Mouse (Mus musculus) embryonic facial prominence, embryonic 14.5 days (tissue): ENCODE measurements around the gene Magea10. TPM values are rescaled to one million over a fixed set of nuclear protein-coding genes. Genes with fewer than 3 reads are reported as not detected.

ENCODE experiments used
- ATAC-seq: fragments of 200-750 bp; cut with Nextera tagmentation; 2 replicates; pipeline ENCODE4 v1.8.0; 2017; ENCODE audit warnings: low read depth, moderate number of reproducible peaks, moderate TSS enrichment
- DNase-seq: peaks from one replicate; pipeline ENCODE4 v3.0.0-alpha.2; 2015; ENCODE audit warnings: low spot score
- H3K27ac ChIP-seq: fragments of 300-500 bp; sonication (generic); replicated peaks from 2 replicates; pipeline ENCODE4 v1.5.1; 2014; ENCODE audit warnings: low read depth, mild to moderate bottlenecking, low read length, moderate library complexity
- H3K27me3 ChIP-seq: fragments of 300-500 bp; sonication (generic); replicated peaks from 2 replicates; pipeline ENCODE4 v1.6.1; 2014; ENCODE audit warnings: low read length; ENCODE audit not compliant: control insufficient read depth, insufficient read depth
- H3K36me3 ChIP-seq: fragments of 300-500 bp; sonication (generic); 2 replicates; pipeline ENCODE4 v1.6.1; 2014; ENCODE audit warnings: low read length, mixed read lengths; ENCODE audit not compliant: control insufficient read depth, insufficient read depth
- H3K4me1 ChIP-seq: fragments of 300-500 bp; sonication (generic); 2 replicates; pipeline ENCODE4 v1.6.1; 2014; ENCODE audit warnings: antibody characterized with exemption, low read length; ENCODE audit not compliant: control insufficient read depth, insufficient read depth
- H3K4me2 ChIP-seq: fragments of 300-500 bp; sonication (generic); 2 replicates; pipeline ENCODE4 v1.6.1; 2014; ENCODE audit warnings: low read depth, mild to moderate bottlenecking, low read length, moderate library complexity, mixed read lengths
- H3K4me3 ChIP-seq: fragments of 300-500 bp; sonication (generic); 2 replicates; pipeline ENCODE4 v1.5.1; 2014; ENCODE audit warnings: low read depth, mild to moderate bottlenecking, low read length
- H3K9ac ChIP-seq: fragments of 300-500 bp; sonication (generic); 2 replicates; pipeline ENCODE4 v1.6.1; 2014; ENCODE audit warnings: low read depth, mild to moderate bottlenecking, low read length, moderate library complexity, mixed read lengths
- H3K9me3 ChIP-seq: fragments of 300-500 bp; sonication (generic); 2 replicates; pipeline ENCODE4 v1.6.1; 2016; ENCODE audit warnings: low read length; ENCODE audit not compliant: control insufficient read depth
- WGBS: fragments of 180-500 bp; shearing (Covaris S2); extraction: QIAGEN DNeasy Blood & Tissue Kit; methylation state at CpG from one replicate; pipeline ENCODE4 v1.1.7; 2014; 5-methylcytosine and 5-hydroxymethylcytosine counted together
- polyA plus RNA-seq: library from polyadenylated mRNA; unstranded; fragments of >200 nt; fragmentation: Nextera tagmentation; extraction: Ambion mirVana; gene quantifications from 2 replicates; pipeline ENCODE4 v1.2.1, GENCODE M21; 2014

The Magea10 gene
- polyA plus RNA-seq, result not detected in 2 replicates

DNA sequence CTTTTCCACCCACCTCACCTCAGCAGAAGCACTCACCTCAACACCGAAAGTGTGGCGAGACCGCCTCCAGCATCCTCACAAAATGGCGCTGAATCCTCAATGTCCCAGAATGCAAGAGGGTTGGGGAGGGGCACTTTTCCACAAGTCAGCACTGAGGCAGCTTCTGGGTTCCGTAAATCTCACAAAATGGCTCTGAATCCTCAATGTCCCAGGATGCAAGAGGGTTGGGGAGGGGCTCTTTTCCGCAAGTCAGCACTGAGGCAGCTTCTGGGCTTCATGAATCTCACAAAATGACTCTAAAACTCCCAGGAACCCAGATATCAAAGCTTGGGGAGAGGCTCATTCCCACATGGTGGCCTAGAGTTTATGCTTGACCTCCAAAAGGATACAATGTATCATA lies at the start of gene Magea10:
TSS of gene Magea10 (minus strand) at position 101 of the 400 bp plus-strand sequence.
- WGBS, result 83% methylated on average over 6 of the region's 6 CpGs
- Histone ChIP-seq H3K27me3 (no peaks in the 10 kb centered on the region), H3K4me2 (no peak within 1 kb of the TSS), H3K4me1 (no peaks in the 10 kb centered on the region), H3K27ac (no peak within 1 kb of the TSS), H3K9ac (no peak within 1 kb of the TSS), H3K4me3 (no peak within 1 kb of the TSS), H3K36me3 (no peaks in the 10 kb centered on the region), H3K9me3 (no peaks in the 10 kb centered on the region)
- DNase-seq (no peak), ATAC-seq (no peak)

- WGBS, result 56% methylated on average over 1 of the region's 1 CpGs
- H3K4me2 ChIP-seq, result no peak overlapping the region
- no peak for ATAC-seq
Measured at GRCm38 (mm10) chrX:72381972-72382371, 4.7 kb downstream of the Magea10 start.

More at GRCm38 (mm10) chrX:72381972-72382371, 4.7 kb downstream of the Magea10 start:
- Histone ChIP-seq H3K27ac (no peak overlapping the region), H3K4me3 (no peak overlapping the region), H3K4me1 (no peaks in the 10 kb centered on the region), H3K9ac (no peak overlapping the region), H3K9me3 (no peaks in the 10 kb centered on the region), H3K36me3 (no peaks in the 10 kb centered on the region), H3K27me3 (no peaks in the 10 kb centered on the region)
- no peak for DNase-seq

Other genes starting within 250 kb of the Magea10 start
- gene Magea4, start 164.8 kb downstream of the Magea10 start, polyA plus RNA-seq, result not detected in 2 replicates
- gene Gabre, start 112.1 kb downstream of the Magea10 start, polyA plus RNA-seq, result 3.1 and 3.6 TPM in 2 replicates